Mouse (Mus musculus): Measurements from ENCODE around the gene Rbfox3.

Rbfox3 gene

DNA sequence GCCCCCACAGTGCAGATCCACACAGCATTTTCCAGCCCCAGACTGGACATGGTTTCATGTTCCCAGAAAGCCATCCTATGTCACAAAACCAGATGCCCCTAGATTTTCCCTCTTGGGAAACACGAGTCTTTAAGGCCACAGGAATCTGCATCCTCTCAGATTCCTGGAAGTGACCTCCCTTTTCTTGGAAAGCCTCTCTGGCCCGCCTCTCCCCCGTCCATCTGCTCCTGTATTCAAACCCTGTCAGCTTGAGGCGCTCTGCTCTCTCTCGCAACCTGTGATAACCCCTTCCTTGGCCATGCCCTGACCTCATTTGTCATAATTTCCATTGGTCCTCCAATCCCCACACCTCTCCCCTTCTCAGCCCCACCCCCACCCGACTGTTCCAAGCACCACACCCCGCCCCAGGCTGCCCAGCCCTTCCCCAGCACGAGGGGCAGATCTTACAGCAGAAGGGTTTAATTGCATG lies 183.3 kb downstream of the Rbfox3 start:
- TF ChIP-seq NANOG (IDR thresholded peaks at IDR 0.05; ENCODE audit: borderline replicate concordance, low read length) (no peak), CTCF (conservative IDR thresholded peaks at IDR 0.05; ENCODE audit: low read length) (no peak), POU5F1 (IDR thresholded peaks at IDR 0.05; ENCODE audit: borderline replicate concordance, low read length) (no peak)
- Histone ChIP-seq H3K9me3 (ENCODE audit: low read length) (peaks cover 5% of the 10 kb centered on the region; the same call in 1 of the 2 replicates), H3K36me3 (ENCODE audit: insufficient read depth, low read length) (no peaks in the 10 kb centered on the region), H3K4me1 (replicated peaks; ENCODE audit: low read depth, low read length) (peaks cover 62% of the 10 kb centered on the region), H3K4me3 (replicated peaks; ENCODE audit: low read length) (no peak overlapping the region), H3K27me3 (ENCODE audit: insufficient read depth, low read length) (peaks cover 27% of the 10 kb centered on the region)

DNA sequence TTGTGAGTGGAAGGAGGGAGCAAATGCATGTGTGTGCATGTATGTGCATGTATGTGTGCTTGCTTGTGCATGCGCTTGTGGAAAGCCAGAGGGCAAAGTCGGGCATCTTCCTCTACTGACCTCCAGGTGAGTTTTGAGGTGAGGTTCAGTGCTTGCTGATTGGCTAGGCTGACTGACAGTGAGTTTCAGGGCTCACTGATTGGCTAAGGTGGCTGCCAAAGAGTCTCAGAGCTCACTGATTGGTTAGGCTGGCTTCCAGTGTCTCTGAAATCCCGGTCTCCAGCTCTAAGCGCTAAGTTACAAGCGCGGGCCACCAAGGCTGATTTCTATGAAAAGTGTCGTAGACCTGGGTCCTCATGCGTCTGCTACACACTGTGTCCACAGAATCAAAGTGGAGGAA lies 185.0 kb downstream of the Rbfox3 start:
- Histone ChIP-seq H3K36me3 (ENCODE audit: insufficient read depth, low read length) (no peaks in the 10 kb centered on the region), H3K9me3 (ENCODE audit: low read length) (peaks cover 5% of the 10 kb centered on the region; the same call in 1 of the 2 replicates), H3K27me3 (ENCODE audit: insufficient read depth, low read length) (peaks cover 31% of the 10 kb centered on the region), H3K4me1 (replicated peaks; ENCODE audit: low read depth, low read length) (peaks cover 72% of the 10 kb centered on the region), H3K4me3 (replicated peaks; ENCODE audit: low read length) (no peak overlapping the region)
- TF ChIP-seq CTCF (conservative IDR thresholded peaks at IDR 0.05; ENCODE audit: low read length) (no peak), POU5F1 (IDR thresholded peaks at IDR 0.05; ENCODE audit: borderline replicate concordance, low read length) (no peak), NANOG (IDR thresholded peaks at IDR 0.05; ENCODE audit: borderline replicate concordance, low read length) (no peak)

DNA sequence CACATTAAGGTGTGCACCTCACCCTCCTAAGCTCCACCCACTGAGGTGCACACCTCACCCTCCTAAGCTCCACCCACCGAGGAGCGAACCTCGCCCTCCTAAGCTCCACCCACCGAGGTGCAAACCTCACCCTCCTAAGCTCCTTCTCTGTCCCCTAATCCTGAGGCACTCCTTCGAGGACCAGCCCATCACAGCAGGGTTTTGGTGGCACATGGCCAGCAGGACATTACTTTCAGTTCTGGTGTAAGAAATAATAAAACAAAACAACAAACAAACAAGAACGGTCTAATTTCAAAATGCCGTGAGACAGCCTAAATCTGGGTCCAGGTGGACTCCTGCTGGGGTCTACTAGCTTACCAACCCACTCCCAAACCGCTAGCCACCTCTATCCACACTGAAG lies 187.0 kb downstream of the Rbfox3 start:
- no peaks in the 10 kb centered on the region for H3K9me3 ChIP-seq (ENCODE audit: low read length)
- no peak for TF ChIP-seq POU5F1 (IDR thresholded peaks at IDR 0.05; ENCODE audit: borderline replicate concordance, low read length)
- TF ChIP-seq NANOG (IDR thresholded peaks at IDR 0.05; ENCODE audit: borderline replicate concordance, low read length), result no peak
- no peak for TF ChIP-seq CTCF (conservative IDR thresholded peaks at IDR 0.05; ENCODE audit: low read length)

DNA sequence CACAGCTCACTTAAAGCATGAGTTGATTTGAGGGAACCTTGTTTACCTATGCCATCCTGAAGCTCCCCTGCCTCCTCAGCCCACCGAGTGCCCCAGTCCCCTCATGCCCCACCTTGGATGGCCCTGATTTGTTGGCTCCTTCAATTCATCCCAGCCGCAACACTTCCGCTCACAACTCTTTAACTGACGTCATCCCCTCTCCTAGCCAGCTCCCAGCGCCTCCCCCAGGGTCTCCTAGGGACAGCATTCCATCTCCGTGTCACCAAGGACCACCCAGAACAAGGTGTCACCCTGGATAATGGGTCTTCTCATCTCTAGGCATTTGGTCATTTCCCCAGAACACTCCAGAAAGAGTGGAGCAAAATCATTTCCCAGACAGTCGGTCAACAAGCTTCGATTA lies 188.2 kb downstream of the Rbfox3 start:
- no peak for TF ChIP-seq POU5F1 (IDR thresholded peaks at IDR 0.05; ENCODE audit: borderline replicate concordance, low read length)
- TF ChIP-seq CTCF (conservative IDR thresholded peaks at IDR 0.05; ENCODE audit: low read length), result no peak
- Histone ChIP-seq H3K27me3 (ENCODE audit: insufficient read depth, low read length) (peaks cover 41% of the 10 kb centered on the region), H3K4me1 (replicated peaks; ENCODE audit: low read depth, low read length) (peaks cover 55% of the 10 kb centered on the region), H3K36me3 (ENCODE audit: insufficient read depth, low read length) (no peaks in the 10 kb centered on the region), H3K9me3 (ENCODE audit: low read length) (no peaks in the 10 kb centered on the region), H3K4me3 (replicated peaks; ENCODE audit: low read length) (no peak overlapping the region)

More for the DNA sequence above, 187.0 kb downstream of the Rbfox3 start:
- Histone ChIP-seq H3K27me3 (ENCODE audit: insufficient read depth, low read length) (peaks cover 35% of the 10 kb centered on the region), H3K4me3 (replicated peaks; ENCODE audit: low read length) (no peak overlapping the region), H3K4me1 (replicated peaks; ENCODE audit: low read depth, low read length) (peaks cover 67% of the 10 kb centered on the region), H3K36me3 (ENCODE audit: insufficient read depth, low read length) (no peaks in the 10 kb centered on the region)

DNA sequence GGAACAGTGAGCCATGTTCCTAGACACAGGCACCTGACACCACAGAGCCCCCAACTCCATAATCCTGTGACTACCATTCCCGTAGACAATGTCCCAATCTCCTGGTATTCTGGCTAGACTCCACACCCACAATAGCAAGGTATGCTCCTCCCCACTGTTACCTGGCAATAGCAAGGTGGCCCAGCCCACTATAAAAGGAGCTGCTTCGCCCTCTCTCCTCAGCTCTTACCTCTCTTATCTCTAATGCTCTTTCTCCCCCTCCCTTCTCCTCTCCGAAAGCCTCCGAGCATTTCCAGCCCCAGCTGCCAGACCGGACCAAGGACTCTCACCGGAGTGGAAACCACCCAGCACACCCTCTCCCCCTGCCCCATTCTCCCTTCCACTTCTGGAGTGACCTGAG lies 189.5 kb downstream of the Rbfox3 start:
- H3K27me3 ChIP-seq (ENCODE audit: insufficient read depth, low read length), result peaks cover 43% of the 10 kb centered on the region
- H3K36me3 ChIP-seq (ENCODE audit: insufficient read depth, low read length), result no peaks in the 10 kb centered on the region
- H3K9me3 ChIP-seq (ENCODE audit: low read length), result no peaks in the 10 kb centered on the region
- TF ChIP-seq NANOG (IDR thresholded peaks at IDR 0.05; ENCODE audit: borderline replicate concordance, low read length) (no peak), POU5F1 (IDR thresholded peaks at IDR 0.05; ENCODE audit: borderline replicate concordance, low read length) (no peak), CTCF (conservative IDR thresholded peaks at IDR 0.05; ENCODE audit: low read length) (no peak)
- peaks cover 43% of the 10 kb centered on the region for H3K4me1 ChIP-seq (replicated peaks; ENCODE audit: low read depth, low read length)
- H3K4me3 ChIP-seq (replicated peaks; ENCODE audit: low read length), result peak overlapping the region; percentile 64

DNA sequence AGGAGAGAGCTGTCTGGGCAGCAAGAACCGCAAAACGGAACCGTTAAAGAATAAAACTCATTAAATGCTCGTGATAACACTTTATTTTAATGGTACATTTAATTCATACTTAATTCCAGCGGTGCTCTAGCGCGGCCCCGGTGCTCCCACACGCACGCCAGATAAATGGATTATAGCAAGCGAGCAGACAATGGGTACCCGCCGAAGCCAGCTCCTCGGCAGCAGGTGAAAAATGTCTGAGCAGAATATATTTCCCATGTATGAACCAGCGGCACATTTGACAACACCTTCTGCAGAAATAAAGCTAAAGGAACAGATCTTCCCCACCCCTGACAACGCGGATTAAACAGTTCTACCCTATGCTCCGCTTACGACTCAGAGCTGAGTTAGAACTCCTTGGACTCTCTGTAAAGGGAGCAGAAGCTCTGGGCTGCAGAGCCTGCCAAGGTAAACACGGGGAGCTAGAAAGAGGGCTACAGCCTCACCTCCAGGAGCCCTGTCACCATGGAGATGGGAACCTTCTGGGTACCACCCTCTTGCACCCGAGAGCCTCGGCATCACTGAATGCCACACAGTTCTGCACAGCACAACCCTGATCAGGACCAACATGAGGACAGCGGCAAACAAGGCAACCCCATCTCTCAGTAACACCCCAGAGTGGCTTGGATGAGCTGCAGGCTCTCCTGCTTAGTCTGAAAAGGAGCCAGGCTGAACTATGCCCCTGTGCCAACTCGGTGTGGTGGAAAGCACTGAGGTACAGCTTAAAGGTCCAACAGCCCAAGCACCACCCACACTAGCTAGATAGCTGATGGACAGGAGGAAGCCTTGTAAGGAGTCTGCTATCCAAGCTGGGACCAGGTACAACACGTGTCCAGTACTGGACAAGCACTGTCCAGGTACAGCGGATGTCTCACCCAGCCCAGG lies 196.5 kb downstream of the Rbfox3 start:
- H3K36me3 ChIP-seq (ENCODE audit: insufficient read depth, low read length), result no peaks in the 10 kb centered on the region
- peaks cover 50% of the 10 kb centered on the region for H3K27me3 ChIP-seq (ENCODE audit: insufficient read depth, low read length)
- H3K4me3 ChIP-seq (replicated peaks; ENCODE audit: low read length), result no peak overlapping the region
- peaks cover 13% of the 10 kb centered on the region for H3K4me1 ChIP-seq (replicated peaks; ENCODE audit: low read depth, low read length)
- TF ChIP-seq POU5F1 (IDR thresholded peaks at IDR 0.05; ENCODE audit: borderline replicate concordance, low read length), result no peak
- no peak for TF ChIP-seq NANOG (IDR thresholded peaks at IDR 0.05; ENCODE audit: borderline replicate concordance, low read length)
- TF ChIP-seq CTCF (conservative IDR thresholded peaks at IDR 0.05; ENCODE audit: low read length), result no peak
- H3K9me3 ChIP-seq (ENCODE audit: low read length), result no peaks in the 10 kb centered on the region

DNA sequence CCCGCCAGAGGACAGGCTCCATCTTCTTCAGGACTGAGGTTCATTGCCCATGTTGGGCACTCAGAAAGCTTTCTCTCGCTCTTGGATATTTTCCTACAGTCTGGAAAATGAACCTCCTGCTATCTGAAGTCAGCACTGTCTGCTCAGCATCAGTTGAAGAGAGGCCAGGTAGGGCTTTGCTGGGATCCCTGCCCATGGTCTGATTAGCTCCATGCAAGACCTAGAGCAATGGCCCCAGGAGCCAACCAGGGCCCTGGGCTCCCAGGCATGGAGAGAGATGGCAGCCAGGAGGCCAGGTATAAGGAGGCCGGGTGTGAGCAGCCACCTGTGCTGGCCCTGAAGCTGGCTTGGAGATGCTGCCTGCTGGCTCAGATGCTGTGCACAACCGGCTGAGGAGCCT lies 198.6 kb downstream of the Rbfox3 start:
- H3K4me3 ChIP-seq (replicated peaks; ENCODE audit: low read length), result no peak overlapping the region
- TF ChIP-seq NANOG (IDR thresholded peaks at IDR 0.05; ENCODE audit: borderline replicate concordance, low read length), result no peak
- no peak for TF ChIP-seq CTCF (conservative IDR thresholded peaks at IDR 0.05; ENCODE audit: low read length)
- no peak for TF ChIP-seq POU5F1 (IDR thresholded peaks at IDR 0.05; ENCODE audit: borderline replicate concordance, low read length)
- peaks cover 9% of the 10 kb centered on the region for H3K9me3 ChIP-seq (ENCODE audit: low read length)
- H3K36me3 ChIP-seq (ENCODE audit: insufficient read depth, low read length), result no peaks in the 10 kb centered on the region
- peaks cover 38% of the 10 kb centered on the region; the same call in 1 of the 2 replicates for H3K27me3 ChIP-seq (ENCODE audit: insufficient read depth, low read length)
- peaks cover 13% of the 10 kb centered on the region for H3K4me1 ChIP-seq (replicated peaks; ENCODE audit: low read depth, low read length)

DNA sequence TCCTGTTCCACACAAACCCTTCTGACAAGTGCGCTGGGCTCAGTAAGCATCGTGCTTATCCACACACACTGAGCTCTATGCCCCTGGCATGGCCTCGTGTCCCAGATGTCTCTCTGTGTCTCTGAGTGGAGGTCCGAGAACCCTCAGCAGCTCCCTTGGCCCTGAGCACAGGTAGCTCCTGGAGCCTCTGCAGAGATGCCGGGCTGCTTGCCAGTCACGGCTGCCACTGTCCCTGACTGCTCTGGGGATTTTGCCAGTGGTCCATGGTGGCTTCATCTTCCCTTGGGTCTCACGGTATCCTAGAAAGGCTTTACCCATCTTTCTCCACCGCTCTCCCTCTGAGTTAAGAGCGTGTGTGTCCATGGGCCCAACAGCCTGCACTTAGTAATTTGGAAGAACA lies 199.3 kb downstream of the Rbfox3 start:
- Histone ChIP-seq H3K36me3 (ENCODE audit: insufficient read depth, low read length) (no peaks in the 10 kb centered on the region), H3K4me1 (replicated peaks; ENCODE audit: low read depth, low read length) (peaks cover 13% of the 10 kb centered on the region), H3K9me3 (ENCODE audit: low read length) (peaks cover 9% of the 10 kb centered on the region), H3K4me3 (replicated peaks; ENCODE audit: low read length) (no peak overlapping the region), H3K27me3 (ENCODE audit: insufficient read depth, low read length) (peaks cover 31% of the 10 kb centered on the region; the same call in 1 of the 2 replicates)
- TF ChIP-seq NANOG (IDR thresholded peaks at IDR 0.05; ENCODE audit: borderline replicate concordance, low read length) (no peak), POU5F1 (IDR thresholded peaks at IDR 0.05; ENCODE audit: borderline replicate concordance, low read length) (no peak), CTCF (conservative IDR thresholded peaks at IDR 0.05; ENCODE audit: low read length) (no peak)
